Mouse (Mus musculus) hindlimb bud, embryonic 11.5 days (tissue): ENCODE measurements around the gene H60b.
"Not testable (repeated sequence)": the region's sequence is repeated elsewhere in the genome, so short reads cannot be mapped to it uniquely, and the experiment has no call there.

Experiments
- DNase-seq: peaks from one replicate; pipeline ENCODE4 v3.0.0-alpha.2; 2012; ENCODE audit warnings: low read depth, low spot score; ENCODE audit errors: extremely low spot score

H60b gene

DNA sequence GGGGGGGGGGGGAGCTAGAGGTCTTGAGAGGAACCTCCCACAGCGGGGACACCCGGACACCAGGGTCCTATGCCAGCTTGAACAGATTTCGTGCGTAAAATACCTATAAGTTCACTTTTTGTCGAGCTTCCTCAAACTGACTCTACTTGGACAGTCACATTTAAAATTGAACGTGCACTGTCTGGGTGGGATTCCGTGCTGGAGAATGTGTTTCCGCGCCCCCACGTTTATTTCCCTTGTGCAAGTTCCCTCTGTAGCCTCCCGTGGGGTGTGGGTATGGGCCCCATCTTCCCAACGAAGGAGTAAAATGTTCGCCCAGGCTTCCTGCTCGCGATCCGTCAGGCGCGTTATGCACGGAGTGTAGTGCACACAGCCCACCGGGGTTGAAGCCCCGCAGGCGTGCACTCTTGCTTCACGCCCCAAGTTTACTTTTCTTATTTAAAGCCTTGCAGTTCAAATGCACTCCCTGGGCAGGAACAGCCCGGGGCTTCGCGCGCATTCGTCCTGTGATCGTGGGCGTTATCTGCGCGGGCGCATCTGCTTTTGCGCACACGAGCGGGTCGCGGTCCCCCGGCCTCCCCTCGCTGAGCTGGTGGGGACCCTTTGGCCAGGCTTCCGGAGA, 115.4 kb downstream of the H60b start:
- DNase-seq: no peak

DNA sequence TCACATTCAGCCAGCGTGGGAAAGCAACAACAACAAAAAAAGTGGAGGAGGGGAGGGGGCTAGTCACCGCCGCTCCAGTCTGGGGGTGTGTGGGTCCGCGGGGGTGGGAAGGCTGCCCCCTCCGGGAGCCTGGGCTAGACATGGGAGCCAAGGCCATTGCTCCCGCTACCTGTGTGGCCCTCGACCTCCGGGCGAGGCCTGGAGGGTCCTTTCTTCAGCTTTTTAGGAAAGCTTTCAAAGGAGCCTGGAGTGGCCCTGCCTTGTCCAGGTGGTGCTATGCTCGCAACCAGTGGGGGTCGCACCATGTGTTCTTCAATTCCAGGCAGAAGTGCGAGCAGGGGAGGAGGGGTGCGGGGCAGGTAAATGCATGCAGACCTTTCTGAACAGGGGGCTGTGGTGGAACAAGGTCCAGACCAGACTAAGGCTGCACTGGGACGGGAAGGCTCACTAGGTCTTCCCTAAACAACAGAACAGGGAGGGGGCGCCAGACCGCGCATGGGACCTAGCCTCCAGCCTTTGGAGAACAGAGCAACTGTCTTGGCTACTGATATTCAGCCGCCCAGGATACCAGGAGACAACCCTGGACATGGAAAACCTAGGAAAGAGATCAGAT, 116.2 kb downstream of the H60b start:
- DNase-seq: no peak

DNA sequence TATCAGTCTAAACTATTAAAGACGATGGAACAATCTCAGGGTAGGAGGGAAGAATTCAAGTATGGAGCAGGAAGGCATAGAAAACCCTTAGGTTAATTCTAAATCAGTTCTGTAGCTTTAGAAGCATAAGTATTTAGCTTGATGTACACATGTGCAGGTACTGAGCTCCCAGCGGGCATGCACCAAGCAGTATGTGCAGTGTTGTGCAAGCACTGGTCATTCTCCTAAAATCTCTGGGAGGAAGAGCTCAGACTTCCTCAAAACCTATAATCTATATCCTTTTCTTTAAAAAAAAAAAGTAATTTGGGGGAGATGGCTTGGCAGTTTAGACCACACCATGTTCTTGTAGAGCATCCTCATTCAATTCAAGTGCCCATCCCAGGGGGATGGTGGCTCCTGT, 120.1 kb downstream of the H60b start:
- not testable (repeated sequence) for DNase-seq

DNA sequence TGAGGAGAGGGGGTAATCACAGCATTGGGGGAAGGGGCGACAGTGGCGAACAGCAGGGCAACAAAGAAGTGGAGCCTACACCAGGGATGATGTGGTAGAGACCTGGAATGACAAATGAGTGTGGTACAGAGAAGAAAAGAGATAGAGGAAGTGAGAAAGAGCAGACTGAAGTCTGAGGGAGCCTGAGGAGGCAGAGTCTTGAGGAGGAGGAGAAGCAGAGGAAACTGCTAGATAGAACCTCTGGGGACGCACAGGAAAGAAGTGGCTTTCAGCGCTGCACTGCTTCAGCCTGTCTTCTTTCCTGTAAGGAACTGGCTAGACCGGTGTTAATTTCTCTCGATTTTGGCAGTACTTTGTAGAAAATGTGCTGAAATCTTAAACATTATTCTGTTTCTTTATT, 124.4 kb downstream of the H60b start:
- DNase-seq: no peak

DNA sequence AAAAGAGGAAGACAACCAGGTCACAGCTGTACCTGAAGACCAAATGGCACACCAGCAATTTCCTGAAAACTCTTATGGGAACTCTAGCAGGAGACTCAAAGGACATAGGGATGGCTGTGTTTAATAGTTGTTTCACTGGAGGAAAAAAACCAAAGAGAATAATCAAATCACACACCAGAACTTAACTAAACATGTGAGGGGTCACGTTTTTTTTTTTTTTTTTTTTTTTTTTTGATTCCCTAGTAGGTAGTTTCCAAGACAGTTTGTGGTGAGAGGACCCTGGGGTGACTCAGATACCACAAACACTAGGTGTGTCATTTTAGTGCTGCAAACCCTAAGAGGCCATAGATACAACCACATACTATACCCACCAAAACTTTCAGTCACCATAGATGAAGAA, 137.3 kb downstream of the H60b start:
- DNase-seq: no peak

DNA sequence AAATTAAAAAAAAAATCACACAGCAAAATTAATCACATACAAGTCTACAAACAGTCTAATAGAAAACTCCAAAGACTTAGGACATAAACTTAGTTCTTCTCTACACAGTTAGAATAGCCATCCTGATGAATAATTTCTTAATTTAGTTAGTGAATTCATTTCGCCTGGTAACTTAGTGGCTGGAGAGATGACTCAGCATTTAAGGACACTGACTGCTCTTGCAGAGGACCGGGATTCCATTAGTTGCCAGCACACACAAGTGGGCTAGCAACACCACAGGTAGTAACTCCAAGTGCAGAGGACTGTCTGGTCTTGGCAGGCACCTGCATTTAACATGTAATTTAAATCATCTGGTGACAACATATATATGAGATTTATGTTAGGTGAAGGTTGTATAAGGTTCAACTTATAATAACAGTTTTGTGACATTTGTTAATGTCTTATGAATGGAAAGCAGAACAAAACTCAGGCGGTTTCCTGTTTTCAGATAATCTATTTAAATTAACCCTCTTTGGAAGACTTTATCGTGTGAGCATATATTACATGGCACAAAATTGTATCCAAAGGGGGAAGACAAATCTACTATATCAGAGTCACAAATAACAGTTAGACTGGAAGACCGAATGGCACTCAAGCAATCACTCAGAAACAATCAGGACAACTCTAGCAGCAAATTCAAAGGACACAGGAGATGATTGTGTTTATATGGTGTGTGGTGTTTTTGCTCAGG, 138.8 kb downstream of the H60b start:
- DNase-seq: no peak

DNA sequence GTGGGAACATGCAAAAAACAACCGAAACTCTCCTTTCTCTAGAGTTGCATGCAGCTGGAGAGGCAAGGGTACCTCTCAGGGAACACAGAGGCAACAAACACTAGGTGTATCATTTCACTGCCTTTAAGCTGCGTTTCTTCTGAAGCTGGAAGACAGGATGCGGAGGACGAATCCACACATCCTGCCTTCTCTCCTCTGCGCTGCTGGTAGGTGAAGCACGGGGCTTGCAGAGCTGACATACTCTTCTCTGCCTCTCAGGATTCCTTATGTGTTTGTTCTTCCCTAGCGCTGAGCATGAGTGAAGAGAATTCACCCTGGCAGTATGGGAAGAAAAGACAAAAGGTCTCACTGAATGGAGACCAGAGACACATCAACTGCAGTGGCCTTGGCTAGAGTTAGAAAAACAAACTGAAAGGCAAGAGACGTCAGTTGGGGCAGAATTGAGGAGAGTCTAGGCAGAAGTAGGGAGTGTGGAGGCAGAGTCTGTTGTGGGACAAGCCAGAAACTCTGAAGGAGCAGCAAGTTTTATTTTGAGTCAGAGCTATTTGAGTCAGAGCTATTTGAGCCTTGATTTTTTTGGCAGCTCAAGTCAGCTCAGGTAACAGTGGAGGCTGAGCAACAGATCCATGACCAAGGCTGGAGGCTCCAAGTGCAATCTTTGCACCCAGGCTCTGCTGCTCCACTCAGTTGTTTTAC, 139.5 kb downstream of the H60b start:
- DNase-seq: no peak

DNA sequence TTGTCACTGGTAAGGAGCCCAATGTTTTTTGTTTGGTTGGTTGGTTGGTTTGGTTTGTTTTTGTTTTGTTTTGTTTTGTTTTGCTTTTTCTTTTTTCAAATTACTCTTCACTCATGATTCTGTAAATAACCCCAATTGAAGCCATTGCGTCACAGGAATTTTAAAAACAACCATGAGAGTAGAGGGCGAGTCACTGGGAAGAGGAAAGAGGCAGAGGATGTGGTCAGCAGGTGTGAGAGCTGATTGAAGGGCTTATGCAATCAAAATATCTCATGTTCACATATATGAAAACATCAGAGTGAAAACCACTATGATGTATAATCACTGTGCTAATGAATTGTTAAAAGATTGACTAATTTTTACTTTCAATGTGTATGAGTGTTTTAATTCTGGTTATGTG, 140.9 kb downstream of the H60b start:
- DNase-seq: no peak

DNA sequence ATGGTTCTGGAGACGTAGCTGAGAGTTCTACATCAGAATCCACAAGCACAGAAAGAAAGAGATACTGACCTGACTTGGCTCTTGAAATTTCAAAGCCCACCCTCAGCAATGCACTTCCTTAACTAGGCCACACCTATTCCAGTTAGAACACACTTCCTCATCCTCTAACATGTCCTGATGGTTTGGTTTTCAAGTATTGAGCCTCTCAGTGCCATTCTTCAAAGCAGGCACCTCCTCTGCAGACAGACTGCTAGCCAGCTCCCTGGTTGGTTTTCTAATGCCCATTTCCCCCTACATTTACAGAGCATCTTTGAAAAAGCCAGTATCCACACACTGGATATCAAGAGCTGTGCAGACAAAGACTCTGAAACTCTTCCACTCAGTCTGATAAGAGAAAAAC, 143.3 kb downstream of the H60b start:
- no peak for DNase-seq

DNA sequence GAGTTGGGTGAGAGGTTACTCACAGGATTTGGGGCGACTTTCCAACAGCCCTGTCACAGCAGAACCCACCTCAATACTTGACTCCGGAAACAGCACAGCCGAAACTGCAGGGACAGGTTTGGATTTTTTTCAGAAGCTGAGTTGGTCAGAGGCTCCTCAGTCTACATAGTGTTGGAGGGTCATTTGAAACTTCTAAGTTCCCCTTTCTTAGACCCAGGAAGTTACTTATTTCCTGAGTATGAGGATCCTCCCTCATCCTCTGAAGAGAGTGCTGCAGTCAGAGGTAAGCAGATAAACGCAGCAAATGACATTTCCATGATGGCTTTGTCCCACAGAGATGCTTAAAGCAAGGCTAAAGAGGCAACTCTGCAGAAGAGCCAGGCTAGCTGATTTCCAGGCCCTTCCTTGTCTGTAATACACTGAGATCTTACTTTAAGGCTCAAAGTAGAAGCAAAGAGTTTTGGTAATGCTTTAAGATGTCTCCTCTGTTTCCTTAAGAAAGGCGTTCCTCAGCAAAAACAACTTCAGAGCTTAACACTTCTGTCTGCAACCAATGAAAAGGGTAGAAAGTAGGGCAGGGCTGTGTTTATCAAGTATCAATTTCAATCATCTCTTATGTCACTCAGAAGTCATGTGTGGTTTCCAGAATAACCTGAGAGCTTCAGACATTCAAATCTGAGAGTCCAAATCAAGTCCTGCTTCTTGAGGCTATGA, 144.1 kb downstream of the H60b start:
- no peak for DNase-seq

DNA sequence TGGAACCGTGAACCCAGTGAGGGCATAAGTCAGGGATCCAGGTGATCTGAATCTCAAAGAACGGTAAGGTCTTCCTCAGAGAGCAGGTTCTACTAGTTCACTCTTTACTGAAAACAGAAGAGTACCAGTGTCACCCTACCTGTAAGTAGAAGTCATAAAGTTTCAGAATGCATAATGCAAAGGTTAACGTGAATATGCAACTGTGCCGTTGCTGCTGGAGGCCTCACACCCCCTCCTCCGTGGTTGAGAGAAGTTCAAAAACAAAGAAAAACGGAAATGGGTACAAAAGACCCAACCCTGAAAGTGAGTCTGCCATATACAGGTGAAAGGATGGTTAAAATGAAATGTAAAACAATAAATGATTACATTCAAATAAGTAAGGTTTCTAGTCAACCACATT, 145.3 kb downstream of the H60b start:
- DNase-seq: no peak

DNA sequence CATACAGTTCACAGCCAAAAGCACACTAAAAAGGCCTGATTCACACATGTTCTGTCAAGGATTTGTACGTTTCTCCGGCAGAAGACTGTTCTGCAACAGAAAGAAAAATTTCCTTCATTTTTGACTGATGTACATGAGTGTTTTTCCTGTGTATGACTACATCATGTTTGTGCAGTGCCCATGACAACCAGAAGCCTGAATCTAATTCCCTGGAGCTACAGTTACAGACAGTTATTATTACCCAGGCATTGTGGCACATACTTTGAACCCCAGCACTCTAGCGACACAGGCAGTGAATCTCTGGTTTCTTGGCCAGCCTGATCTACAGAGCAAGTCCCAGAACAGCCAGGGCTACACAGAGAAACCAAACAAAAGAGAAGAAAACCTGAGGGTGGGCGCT, 147.4 kb downstream of the H60b start:
- no peak for DNase-seq

DNA sequence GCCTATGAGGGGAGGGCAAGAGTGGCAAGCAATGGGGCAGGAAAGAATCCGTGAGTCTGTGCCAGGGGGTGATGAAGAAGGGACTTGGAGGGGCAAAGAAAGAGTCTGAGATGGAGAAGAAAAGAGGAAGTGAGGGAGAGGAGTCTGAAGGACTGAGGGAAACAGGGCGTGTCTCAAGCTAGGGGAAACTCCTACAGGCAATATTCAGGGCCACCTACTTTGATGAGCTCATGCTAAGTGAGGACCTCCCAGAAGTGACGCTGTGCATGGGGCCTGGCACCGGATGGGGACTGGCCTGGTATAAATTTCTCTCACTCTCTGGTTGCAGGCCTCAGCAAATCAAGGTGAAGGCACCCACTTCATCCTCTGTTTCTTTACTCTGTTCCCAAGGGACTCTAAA, 148.1 kb downstream of the H60b start:
- DNase-seq: no peak

DNA sequence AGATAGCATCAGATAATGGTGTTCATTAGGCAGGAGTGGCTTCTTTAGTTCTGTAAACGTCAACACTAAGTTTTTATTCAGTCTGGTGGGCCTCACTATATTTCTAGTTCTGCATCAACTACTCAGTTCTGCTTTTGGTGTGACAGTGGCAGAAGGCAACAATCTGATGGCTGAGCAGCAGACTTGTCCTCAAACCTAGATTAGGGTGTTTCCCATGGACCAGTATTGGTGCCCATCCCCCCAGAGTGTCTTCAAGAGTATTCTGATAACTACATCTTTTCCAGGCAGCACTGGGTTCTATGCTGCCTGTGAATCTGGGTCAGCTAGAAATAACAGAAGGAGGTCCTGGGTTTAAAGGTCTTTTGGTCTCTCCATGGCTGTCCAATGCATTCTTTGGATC, 149.8 kb downstream of the H60b start:
- no peak for DNase-seq

DNA sequence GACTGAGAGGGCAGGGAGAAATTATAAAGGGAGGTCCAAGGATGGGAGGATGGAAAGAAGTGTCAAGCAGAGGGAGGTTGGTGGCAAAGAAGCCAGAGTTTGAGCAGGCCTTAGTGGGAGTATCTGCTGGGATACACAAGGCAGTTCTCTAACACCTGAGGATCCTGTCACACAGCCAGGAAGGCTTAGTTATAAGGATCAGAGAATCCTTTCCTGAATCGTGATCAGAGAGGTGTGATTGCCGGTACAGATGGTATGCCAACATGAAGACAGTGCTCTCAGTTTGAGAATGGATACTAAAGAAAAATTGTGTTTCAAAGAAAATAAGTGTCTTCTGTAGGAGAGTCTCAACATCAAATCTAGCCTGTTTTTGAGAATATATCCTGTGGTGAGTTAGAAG, 164.5 kb downstream of the H60b start:
- DNase-seq: no peak
